Mouse (Mus musculus): Measurements from ENCODE around the gene Gan. TPM values are rescaled to one million over a fixed set of nuclear protein-coding genes. Genes with fewer than 3 reads are reported as not detected.

Gan gene
- polyA plus RNA-seq, 2 experiments: 3.6 to 7.6 TPM

- WGBS: 11% methylated on average over 33 of the region's 33 CpGs
- DNase-seq (ENCODE audit: low spot score) (no peak), ATAC-seq (ENCODE audit: low FRiP score, low read depth) (0 out of 2 replicates have a peak, but pooled peaks have one; percentile 2)
- Histone ChIP-seq H3K4me2 (replicated peaks; ENCODE audit: low read depth, low read length, severe bottlenecking) (peak overlapping the region; percentile 89), H3K36me3 (ENCODE audit: control insufficient read depth, insufficient read depth, low read length) (no peaks in the 10 kb centered on the region), H3K9me3 (ENCODE audit: control insufficient read depth, low read length) (no peaks in the 10 kb centered on the region), H3K4me3 (replicated peaks; ENCODE audit: low read length) (peak overlapping the region; percentile 91), H3K27me3 (ENCODE audit: control insufficient read depth, insufficient read depth, low read length) (no peaks in the 10 kb centered on the region), H3K27ac (replicated peaks; ENCODE audit: low read depth, low read length) (peak overlapping the region; percentile 77), H3K9ac (ENCODE audit: low read depth, low read length, severe bottlenecking) (peak overlapping the region; percentile 89), H3K4me1 (ENCODE audit: control insufficient read depth, insufficient read depth, low read length) (peaks cover 14% of the 10 kb centered on the region)
- peak; percentile 88; the same call in 1 of the 2 replicates for TF ChIP-seq POLR2A (IDR thresholded peaks at IDR 0.05; ENCODE audit: borderline replicate concordance, extremely low read depth, insufficient read depth, insufficient read length)
Measured at GRCm38 (mm10) chr8:117156866-117157768, 818 bp upstream of the Gan start.

DNA sequence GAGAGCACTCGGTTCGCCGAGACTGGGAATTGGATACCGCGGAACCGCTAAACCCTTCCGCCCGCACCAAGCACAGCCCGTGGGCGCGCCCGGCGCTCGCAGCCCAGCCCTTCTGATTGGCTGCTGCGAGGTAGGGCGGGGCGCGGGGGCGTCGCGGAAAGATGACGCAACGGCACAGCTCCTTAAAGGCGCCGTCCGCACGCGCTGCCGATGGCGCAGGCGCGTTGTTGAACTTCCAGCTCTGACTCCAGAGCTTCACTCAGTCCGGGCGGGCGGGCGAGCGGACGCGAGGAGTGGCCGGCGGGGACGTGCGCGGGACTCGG, 205 bp upstream of the Gan start:
- TF ChIP-seq POLR2A (IDR thresholded peaks at IDR 0.05; ENCODE audit: borderline replicate concordance, extremely low read depth, insufficient read depth, insufficient read length): no peak
- H3K27ac ChIP-seq (replicated peaks; ENCODE audit: low read depth, low read length): peak overlapping the region; percentile 83
- H3K27me3 ChIP-seq (ENCODE audit: control insufficient read depth, insufficient read depth, low read length): no peaks in the 10 kb centered on the region
- ATAC-seq (ENCODE audit: low FRiP score, low read depth) (peak; percentile 96), DNase-seq (ENCODE audit: low spot score) (peak; percentile 97)
- peak overlapping the region; percentile 89 for H3K9ac ChIP-seq (ENCODE audit: low read depth, low read length, severe bottlenecking)
- H3K9me3 ChIP-seq (ENCODE audit: control insufficient read depth, low read length): no peaks in the 10 kb centered on the region
- H3K4me3 ChIP-seq (replicated peaks; ENCODE audit: low read length): peak overlapping the region; percentile 91
- H3K4me1 ChIP-seq (ENCODE audit: control insufficient read depth, insufficient read depth, low read length): peaks cover 14% of the 10 kb centered on the region
- no peaks in the 10 kb centered on the region for H3K36me3 ChIP-seq (ENCODE audit: control insufficient read depth, insufficient read depth, low read length)
- under 1% methylated on average over 37 of the region's 45 CpGs for WGBS
- H3K4me2 ChIP-seq (replicated peaks; ENCODE audit: low read depth, low read length, severe bottlenecking): peak overlapping the region; percentile 89

DNA sequence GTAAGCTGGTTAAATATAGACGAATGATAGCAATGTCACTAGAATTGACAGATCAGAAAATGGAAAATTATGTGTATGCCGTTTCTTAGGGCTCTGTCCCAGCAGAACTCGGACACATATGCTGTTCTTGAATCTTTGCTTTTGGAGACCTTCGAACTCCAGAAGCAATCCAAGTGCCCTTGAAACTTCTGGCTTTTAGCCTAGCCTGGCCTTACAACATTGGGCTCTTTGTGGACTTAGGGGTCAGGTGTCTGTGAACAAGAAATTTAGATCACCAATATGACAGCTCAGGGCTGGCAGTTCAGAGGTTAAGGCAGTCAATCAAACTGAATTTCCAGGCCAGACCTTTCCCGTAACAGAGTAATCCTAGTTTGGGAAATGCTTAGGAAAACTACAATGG, 1.1 kb downstream of the Gan start:
- no peaks in the 10 kb centered on the region for H3K36me3 ChIP-seq (ENCODE audit: control insufficient read depth, insufficient read depth, low read length)
- peak overlapping the region; percentile 89; the same call in 1 of the 2 replicates for H3K9ac ChIP-seq (ENCODE audit: low read depth, low read length, severe bottlenecking)
- WGBS: 62% methylated on average over 5 of the region's 5 CpGs
- H3K4me3 ChIP-seq (replicated peaks; ENCODE audit: low read length): peak overlapping the region; percentile 91
- H3K27ac ChIP-seq (replicated peaks; ENCODE audit: low read depth, low read length): no peak overlapping the region
- H3K4me1 ChIP-seq (ENCODE audit: control insufficient read depth, insufficient read depth, low read length): peaks cover 14% of the 10 kb centered on the region
- no peaks in the 10 kb centered on the region for H3K27me3 ChIP-seq (ENCODE audit: control insufficient read depth, insufficient read depth, low read length)
- H3K4me2 ChIP-seq (replicated peaks; ENCODE audit: low read depth, low read length, severe bottlenecking): peak overlapping the region; percentile 79
- no peaks in the 10 kb centered on the region for H3K9me3 ChIP-seq (ENCODE audit: control insufficient read depth, low read length)
- TF ChIP-seq POLR2A (IDR thresholded peaks at IDR 0.05; ENCODE audit: borderline replicate concordance, extremely low read depth, insufficient read depth, insufficient read length): no peak
- DNase-seq (ENCODE audit: low spot score) (no peak), ATAC-seq (ENCODE audit: low FRiP score, low read depth) (no peak)

DNA sequence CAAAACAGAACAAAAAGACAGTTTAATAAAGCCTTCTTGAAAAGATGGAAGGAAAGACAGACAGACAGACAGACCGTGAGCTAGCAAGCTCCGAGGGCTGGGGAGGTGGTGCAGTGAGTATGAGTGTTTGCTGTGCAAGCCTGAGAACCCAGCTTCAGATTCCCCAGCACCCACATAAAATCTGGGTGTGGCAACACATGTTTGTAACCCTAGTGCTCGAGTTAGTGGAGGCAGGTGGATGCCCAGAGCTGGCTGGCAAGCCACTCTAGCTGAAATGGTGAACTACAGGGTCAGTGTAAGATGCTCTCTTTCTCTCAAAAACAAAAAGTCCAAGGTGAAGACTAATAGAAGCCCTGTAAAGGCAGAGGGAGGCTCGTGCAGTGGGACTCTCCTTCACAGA, 7.0 kb downstream of the Gan start:
- Histone ChIP-seq H3K4me2 (replicated peaks; ENCODE audit: low read depth, low read length, severe bottlenecking) (no peak overlapping the region), H3K27me3 (ENCODE audit: control insufficient read depth, insufficient read depth, low read length) (no peaks in the 10 kb centered on the region), H3K36me3 (ENCODE audit: control insufficient read depth, insufficient read depth, low read length) (no peaks in the 10 kb centered on the region; the same call in 1 of the 2 replicates), H3K9ac (ENCODE audit: low read depth, low read length, severe bottlenecking) (no peak overlapping the region), H3K27ac (replicated peaks; ENCODE audit: low read depth, low read length) (no peak overlapping the region), H3K4me1 (ENCODE audit: control insufficient read depth, insufficient read depth, low read length) (no peaks in the 10 kb centered on the region), H3K4me3 (replicated peaks; ENCODE audit: low read length) (no peak overlapping the region), H3K9me3 (ENCODE audit: control insufficient read depth, low read length) (no peaks in the 10 kb centered on the region)
- 84% methylated on average over 4 of the region's 4 CpGs for WGBS
- DNase-seq (ENCODE audit: low spot score) (no peak), ATAC-seq (ENCODE audit: low FRiP score, low read depth) (no peak)
- TF ChIP-seq POLR2A (IDR thresholded peaks at IDR 0.05; ENCODE audit: borderline replicate concordance, extremely low read depth, insufficient read depth, insufficient read length): no peak

- 93% methylated on average over 4 of the region's 4 CpGs for WGBS
- Histone ChIP-seq H3K9ac (ENCODE audit: low read depth, low read length, severe bottlenecking) (no peak overlapping the region), H3K36me3 (ENCODE audit: control insufficient read depth, insufficient read depth, low read length) (no peaks in the 10 kb centered on the region; the same call in 1 of the 2 replicates), H3K4me1 (ENCODE audit: control insufficient read depth, insufficient read depth, low read length) (no peaks in the 10 kb centered on the region), H3K4me3 (replicated peaks; ENCODE audit: low read length) (no peak overlapping the region), H3K9me3 (ENCODE audit: control insufficient read depth, low read length) (no peaks in the 10 kb centered on the region), H3K4me2 (replicated peaks; ENCODE audit: low read depth, low read length, severe bottlenecking) (no peak overlapping the region), H3K27me3 (ENCODE audit: control insufficient read depth, insufficient read depth, low read length) (no peaks in the 10 kb centered on the region), H3K27ac (replicated peaks; ENCODE audit: low read depth, low read length) (no peak overlapping the region)
- no peak for ATAC-seq (ENCODE audit: low FRiP score, low read depth)
- TF ChIP-seq POLR2A (IDR thresholded peaks at IDR 0.05; ENCODE audit: borderline replicate concordance, extremely low read depth, insufficient read depth, insufficient read length): no peak
- no peak for DNase-seq (ENCODE audit: low spot score)
Measured at GRCm38 (mm10) chr8:117165542-117165941, 7.6 kb downstream of the Gan start.

Data from limb, embryonic 14.5 days (tissue).